Mouse (Mus musculus) adrenal gland, postnatal 36 days (tissue): ENCODE measurements around the gene Mettl26. TPM values are rescaled to one million over a fixed set of nuclear protein-coding genes. Genes with fewer than 3 reads are reported as not detected.

Source experiments
- DNase-seq, 2 experiments: peaks; one replicate each; pipeline ENCODE4 v3.0.0; 2021; ENCODE audit warnings: mixed read lengths in 1 of 2
- total RNA-seq, 2 experiments: library from RNA; stranded (reverse); gene quantifications; 2 replicates each; pipeline ENCODE4 v1.2.3; 2021

Gene Mettl26
- total RNA-seq, 2 experiments from 2014 or later: 106 to 124 TPM

DNA sequence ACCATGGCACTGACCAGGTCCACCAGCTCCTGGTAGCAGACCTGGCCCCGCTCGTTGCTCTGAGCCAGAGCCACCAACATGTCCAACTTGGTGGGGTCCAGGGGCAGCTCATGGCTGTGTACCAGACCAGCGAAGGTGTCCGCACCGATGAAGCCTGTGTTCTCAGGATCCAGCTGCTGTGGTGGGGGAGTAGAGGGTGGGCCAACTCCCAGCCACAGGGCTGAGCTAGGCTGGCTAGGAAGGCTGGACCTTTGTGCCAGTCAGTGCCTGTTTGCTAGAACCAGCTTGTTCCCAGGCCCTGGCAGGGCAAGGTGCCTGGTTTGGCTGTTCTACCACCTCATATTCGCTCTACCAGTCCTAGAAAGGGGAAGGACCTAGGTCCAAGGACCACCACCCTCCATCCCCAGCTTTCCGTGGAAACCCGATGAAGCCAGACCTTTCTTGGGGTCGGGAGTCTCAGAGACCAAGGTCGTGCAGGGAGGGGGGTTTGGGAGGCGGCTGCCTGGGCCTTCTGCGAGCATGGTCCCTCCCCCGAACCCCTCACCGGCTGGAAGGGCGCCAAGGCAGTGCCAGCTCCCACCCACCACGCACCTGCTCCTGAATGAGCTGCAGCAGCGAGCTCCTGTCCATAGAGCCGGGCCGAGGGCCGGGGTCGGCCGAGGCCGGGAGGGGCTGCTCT lies 38.3 kb upstream of the Mettl26 start:
- peak; percentile 28 to 34 for DNase-seq

DNA sequence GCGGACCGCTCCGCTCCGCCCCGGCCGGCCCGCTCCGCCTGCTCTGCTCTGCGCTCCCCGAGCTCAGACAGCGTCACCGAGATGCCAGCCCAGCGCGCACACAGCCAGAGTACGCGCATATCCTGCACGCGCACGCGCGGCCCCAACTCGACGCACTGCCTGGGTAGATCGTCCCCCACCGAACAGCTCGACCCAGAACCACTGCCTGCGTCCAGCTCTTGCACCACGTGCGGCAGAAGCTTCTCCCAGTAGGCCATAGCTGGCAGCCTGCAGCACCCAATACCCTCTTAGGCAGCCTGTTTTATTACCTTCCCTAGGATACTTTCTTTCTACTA lies 37.8 kb upstream of the Mettl26 start, which contains the start of gene Rhbdl1:
TSS of gene Rhbdl1 (minus strand) at position 220 of the 335 bp plus-strand sequence.
- peak; percentile 87 to 90 for DNase-seq

DNA sequence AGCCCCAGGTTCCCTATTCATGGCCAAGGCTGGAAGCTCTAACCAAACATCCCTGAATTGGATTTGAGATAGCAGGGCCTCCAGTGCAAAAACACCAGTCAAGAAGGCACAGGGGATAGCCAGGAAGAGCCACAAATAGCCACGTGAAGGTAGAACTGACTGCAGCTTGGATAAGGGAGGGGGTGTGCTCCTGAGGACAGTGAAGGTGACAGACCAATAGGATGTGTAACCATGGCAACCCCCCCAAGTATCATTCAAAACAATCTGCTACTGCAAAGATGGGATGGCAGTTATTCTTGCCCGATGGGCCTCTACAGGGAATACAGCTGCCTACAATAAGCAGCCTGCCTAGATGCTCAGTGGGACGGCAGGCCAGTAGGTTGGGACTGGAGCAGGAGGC lies 37.3 kb upstream of the Mettl26 start:
- no peak for DNase-seq

DNA sequence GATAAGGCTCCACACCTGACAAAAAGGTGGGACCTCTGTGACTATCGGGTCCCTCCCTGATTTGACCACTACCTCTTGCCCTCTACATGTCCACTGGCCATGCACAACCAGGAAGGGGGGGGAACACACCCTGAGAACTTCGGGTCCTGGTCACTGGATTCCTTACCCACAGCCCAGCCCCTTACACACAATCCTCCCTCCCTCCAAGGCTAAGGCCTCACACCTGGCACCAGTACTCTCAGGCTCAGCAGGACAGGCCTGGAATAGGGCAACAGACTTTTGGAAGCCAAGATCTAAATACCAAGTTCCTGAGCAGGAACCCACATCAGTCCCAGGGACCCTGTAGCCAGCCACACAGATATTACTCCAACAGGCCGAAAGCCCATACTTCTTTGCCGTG lies 36.0 kb upstream of the Mettl26 start:
- no peak for DNase-seq

DNA sequence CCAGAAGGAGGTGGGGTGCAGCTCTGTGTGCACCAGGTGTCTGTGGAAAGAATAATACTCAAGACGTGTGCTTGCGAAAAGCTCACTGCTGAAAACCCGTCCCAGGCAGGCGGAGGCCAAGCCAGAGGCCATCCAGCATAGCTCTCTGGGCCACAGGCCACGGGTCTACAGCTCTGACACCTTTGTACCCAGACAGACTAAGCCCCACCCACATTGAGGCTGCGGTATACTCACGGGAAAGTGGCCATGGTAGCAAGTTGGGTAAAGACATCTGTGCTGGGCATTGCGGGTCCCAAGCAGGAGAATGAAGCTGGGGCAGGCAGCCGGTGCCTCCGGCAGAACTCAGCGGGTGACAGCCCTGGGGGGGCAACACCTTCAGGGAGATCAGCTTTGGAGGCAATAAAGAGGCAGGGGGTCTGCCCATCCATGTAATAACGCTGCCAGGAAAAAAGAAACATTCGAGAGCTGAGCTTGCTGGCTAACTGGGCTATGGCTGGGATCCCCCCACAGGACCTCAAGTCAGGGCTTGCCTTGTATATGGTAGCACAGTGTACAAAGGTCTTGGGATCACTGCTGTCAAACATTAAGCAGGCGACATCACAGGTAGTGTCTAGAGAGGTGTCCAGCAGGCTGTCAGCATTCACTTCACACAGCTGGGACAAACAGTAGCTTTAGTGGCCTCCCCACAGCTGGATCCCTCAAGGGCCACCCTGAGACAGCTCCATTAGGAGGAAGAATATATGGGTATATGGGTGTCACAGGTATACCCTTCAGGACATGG lies 35.2 kb upstream of the Mettl26 start:
- no peak for DNase-seq

DNA sequence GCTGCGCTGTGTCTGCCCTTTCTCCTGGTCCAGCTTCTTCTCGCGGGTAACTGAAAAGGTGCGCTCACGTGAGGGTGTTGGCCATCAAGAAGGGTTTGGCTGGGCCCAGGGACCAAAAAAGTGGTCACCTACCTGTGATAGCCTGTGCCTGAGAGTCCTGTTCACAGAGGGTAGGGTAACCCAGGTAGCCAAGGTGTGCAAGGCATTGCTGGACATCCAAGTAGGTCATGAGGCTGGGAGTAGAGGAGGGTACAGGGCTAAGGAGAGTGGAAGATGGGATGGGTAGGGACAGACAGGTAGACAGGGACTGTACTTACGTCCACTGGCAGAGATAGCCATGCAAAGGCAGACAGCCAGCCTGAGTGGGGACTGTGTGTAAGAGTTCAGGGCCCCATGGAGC lies 34.4 kb upstream of the Mettl26 start:
- DNase-seq: no peak

DNA sequence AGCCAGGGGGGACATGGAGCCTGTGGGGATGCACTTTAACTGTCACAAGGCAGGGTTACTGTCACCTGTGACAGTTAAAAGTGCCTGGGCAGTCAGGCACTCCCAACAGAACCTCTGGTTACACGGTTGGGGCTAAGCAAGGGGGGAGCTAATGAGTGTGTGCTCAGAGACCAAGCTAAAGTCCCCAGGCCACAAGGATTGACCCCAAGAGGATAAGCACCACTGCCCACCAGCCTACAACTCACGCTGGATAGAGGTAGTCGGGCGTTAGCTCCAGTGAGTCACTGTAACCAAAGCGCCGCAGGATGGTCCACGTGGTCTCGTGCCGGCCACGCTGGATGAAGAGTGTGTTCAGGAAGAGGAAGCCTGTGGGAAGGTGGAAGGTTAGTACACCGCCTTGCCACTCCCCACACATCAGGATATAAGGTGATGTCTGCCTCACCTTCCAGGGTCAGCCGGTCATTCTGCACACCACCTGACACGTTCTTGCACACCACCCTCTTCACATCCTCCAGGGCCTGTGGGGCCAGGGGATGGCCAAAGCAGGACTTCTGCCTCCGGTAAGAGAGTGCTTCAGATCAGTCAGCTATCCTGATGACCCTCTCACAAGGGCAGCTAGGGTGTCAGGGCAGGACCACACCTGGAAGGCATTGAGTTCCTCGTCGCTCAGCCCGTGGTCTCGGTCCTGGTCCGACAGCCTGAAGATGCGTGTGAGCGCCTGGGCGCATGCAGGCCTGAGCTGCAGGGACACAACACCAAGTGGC lies 33.6 kb upstream of the Mettl26 start, which contains the start of gene Gm20683:
TSS of gene Gm20683 (minus strand) at position 647 of the 764 bp plus-strand sequence.
- no peak for DNase-seq

DNA sequence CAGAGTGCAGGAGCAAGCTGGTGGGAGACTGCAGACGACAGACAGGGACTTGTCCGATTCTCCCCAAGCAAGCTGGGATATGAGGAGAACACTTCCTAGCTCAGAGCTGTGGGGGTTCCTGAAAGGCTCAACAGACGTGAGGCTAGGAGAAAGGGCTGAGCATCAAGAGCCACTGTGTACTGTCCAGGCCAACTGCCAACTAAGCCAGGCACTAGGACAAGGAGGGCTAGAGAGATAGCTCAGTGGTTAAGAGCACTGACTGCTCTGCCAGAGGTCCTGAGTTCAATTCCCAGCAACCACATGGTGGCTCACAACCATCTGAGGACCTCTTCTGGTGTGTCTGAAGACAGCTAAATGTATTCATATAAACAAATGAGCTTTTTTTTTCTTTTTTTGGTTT lies 32.4 kb upstream of the Mettl26 start:
- DNase-seq: no peak

DNA sequence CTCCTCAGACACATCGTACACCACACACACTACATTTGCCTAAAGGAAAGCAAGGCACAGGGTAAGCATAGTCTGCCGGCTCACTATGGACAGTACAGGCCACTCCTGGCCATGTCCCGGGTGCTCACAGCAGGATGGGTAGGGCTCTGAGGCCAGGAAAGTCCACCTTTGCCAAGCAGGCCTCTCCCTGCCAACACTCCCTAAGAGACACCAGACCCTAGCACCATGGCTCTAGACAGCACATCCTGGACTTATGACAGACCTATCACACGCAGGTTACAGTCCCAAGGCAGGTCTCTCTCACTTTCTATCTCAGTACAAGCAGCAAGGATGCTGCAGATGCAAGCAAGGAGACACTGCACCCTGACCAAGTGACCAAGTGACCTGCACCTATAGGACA lies 31.8 kb upstream of the Mettl26 start:
- no peak for DNase-seq

DNA sequence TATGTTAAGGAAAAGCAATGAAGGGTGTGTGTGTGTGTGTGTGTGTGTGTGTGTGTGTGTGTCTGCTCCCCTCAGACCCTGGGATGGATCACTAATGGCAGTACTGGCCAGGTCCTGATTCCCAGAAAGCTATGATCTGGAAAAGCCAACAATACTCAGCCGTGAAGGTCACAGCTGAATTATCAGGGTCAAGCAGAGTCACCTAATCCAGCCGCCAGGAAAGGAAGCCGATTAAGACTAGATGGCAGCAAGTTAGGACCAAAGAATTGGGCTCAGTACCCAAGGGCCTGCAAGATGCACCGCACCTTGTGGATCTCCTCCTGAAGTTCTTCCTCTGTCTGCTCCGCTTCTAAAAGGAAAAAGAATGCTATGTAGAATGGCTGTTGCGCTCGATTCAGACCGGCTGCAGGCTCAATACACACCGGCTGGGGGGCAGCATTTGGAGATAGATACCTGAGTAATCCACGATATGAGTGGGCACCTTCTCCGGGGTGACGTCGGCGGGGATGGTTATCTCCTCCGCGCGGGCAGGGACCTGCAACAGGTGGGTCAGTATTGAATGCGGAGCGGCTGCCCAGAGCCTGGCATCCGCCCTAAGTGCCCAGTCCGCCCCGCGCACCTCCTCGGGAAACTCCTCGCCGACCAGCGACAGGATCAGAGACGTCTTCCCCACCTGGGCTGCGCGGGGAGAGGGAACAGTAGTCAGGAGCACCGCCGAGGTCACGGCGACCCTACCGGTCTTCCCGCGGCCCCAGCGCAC lies 31.1 kb upstream of the Mettl26 start:
- DNase-seq: peak in 1 of 2 experiments; percentile 38

DNA sequence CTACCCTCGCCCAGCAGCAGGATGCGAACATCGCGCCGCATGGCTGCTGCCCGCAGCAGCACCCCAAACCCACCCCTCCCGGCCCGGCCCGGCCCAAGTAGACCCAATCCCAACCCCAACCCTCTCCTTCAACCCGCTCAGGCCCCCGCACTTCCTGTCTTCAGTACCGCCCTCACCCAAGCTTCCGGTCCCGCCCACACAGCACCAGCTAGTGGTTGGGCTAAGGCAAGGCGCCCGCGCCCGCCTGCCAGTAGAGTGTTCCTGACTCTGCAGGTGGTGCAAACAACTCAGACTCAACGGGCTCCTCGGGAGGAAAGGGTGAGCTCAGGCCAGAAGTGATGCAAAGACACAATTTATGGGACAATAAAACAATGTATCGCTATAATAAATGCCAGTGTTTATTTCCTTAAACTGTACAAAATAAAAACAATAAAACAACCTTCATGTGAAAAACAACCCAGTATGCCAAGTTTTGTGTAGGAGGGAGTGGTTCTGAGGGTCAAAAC lies 30.4 kb upstream of the Mettl26 start, which contains the start of gene Rhot2:
TSS of gene Rhot2 (minus strand) at position 456 of the 506 bp plus-strand sequence.
- peak; percentile 98 for DNase-seq

DNA sequence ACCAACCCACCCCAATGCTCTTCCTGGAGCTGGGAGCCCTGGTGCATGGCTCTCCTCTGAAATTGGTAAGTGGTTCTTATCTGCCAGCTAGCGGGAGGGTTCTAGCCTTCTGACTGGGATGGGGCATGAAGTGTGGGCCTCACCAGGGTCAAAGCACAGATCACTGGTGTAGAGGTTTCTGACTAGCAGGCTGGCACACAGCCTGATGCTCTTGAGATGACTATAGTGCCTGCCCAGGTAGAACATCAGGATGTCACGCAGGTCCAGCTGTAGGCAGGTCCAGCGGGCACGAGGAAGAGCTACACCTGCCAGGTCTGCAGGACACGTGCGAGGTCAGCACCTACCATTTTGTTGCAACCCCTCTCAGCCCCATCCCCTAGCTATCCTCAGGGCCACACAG lies 14.6 kb upstream of the Mettl26 start:
- no peak for DNase-seq

DNA sequence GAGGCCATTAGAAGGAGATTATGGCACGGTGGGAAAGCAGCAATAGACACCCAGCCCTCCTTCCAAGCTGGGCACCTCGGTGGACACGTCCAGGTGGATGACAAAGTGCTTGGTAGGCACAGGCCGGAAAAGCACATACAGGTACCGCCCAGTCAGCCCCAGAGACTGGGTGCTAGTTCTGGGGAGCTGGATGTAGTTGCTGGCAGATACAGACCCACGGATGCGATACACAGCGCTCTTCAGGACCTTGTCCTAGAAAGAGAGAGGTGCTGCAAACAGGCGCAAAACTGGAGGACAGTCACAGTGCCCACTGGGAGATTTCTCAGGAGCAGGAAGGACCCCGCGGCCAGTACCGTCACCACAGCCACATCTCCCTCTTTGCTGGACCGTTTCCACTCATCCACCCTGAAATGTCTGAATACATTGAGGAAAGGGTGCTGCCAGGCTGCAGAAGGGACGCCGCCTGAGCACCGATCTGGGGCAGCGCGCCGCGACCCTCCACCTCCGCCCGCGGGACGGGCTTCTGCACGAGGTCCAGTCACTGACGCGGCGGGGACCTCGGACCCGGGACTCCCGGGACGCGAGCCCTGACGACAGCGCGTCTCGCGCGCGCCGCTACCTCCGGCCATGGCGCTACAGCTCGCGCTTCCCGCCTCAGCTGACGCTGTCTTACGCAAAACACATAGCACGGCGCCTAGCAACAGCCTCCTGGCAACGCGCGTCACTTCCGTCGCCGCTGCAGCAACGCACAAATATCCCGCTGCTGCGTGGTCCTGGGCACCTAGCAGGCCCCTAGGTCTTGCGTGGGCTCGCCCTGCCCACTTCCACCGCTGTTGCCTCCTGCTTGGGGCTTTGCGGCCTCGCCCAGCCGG lies 13.8 kb upstream of the Mettl26 start, which contains the start of gene Wdr90:
TSS of gene Wdr90 (minus strand) at position 670 of the 872 bp plus-strand sequence.
- peak; percentile 94 to 95 for DNase-seq

DNA sequence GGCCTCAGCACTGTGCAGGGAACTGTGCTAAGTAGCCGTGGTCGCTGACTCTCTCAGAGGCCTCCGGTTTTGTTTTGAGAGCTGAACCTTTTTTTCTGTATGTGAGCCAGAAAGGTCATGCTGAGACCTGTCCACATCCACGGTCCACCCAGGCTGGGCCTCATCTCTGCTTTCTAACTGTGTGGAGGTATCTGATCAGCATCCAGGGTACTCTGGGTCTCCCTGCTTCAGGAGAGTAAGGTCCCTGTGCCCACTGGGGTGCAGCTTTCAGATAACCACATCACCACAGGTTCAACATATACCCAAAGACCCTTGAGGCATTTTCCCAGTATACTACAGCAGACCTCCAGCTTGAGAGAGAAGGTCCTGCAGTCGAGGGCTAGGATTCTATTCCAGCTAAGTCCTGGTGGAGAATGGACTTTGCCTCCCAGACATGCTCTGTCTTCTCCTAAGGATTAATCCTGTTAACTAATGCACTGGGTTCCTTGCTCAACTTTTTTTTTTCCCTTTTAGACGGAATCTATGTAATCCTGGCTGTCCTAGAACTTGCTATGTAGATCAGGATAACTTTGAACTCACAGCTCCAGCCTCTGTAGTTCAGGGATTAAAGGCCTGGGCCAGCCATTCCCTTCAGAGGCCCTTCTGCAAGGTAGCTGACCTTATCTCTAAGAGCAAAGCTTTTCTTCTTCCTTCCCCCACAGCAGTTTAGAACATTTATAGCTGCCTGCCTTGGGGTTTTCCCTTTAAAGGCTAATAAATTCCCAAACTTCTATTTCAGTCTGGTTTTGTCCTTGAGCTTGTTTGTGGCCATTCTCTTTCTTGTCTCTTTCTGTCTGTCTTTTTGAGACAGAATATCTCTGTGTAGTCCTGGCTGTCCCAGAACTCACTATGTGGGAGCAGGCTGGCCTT lies 12.9 kb upstream of the Mettl26 start:
- DNase-seq: no peak

DNA sequence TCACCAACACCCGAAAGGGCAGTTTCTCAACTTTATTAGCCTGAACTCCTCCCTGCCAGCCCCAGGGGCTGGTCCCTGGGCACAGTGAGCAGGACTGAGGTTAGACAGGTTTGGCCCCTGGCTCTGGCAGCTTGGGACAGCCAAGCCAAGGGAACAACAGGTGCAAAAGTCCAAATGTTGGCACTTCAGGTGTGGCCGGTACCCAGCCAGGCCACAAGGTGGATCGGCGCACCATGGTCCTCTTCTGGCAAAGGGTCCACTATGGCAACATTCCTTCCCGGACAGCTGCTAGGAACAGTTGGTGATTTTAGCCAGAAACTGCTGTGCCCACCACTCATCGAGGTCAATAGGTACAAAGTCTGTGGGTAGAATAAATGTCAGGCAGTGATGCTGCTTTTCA lies 11.2 kb upstream of the Mettl26 start:
- no peak for DNase-seq

DNA sequence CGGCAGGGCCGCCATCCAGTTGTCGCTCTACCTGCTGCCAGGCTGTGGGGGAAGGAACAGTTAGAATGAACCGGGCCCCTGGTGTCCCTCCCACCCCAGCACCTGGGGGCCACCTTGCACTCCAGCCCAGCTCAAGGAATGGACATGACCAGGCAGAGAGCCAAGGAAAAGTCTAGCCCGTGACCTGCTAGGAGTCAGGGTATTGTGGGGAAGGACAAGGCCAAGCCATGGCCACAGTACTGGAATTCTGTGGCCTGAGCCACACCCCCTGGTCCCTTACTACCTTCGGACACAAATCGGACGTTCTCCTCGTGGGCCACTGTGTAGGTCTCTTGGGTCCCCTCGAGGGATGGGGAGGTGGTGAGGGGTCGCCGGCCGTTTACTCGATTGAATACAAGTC lies 10.6 kb upstream of the Mettl26 start:
- peak in 1 of 2 experiments; percentile 50 for DNase-seq

DNA sequence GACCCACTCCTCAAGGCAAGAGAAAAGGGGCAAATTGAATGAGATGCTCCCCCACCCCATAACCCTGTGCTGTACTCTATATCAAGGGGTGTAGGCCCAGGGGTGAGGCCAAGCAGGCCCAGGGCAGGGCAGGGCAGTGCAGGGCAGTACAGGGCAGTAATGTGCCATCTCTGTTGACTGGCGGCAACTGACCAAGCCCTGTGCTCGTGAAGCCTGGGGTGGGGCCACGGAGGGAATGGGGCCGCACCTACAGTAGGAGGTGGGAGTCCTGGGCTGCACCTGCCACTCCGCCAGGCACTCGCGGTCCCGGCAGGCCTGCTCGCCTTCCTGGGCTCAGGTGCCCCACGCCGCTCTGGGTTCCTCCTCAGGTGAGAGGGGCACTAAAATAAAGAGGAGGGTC lies 9.6 kb upstream of the Mettl26 start:
- no peak for DNase-seq

DNA sequence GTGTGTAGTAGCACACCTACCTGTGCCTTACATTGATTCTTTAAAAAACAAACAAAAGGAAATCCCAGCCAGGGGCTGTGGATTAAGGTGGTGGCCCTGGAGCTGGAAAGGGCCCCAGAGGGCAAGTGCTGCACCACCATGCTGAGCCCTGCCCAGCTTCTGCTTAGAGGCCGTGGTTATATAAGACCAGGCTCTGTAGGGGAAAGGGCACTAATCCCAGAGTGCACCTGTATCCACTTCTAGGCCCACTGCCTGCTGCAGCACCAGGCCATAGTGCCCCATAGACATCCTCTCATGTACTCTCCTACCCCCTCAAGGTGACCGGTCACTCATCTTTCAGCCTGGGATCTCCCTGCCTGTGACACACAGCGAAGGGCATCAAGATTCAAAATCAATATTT lies 8.7 kb upstream of the Mettl26 start:
- DNase-seq: peak in 1 of 2 experiments; percentile 48

DNA sequence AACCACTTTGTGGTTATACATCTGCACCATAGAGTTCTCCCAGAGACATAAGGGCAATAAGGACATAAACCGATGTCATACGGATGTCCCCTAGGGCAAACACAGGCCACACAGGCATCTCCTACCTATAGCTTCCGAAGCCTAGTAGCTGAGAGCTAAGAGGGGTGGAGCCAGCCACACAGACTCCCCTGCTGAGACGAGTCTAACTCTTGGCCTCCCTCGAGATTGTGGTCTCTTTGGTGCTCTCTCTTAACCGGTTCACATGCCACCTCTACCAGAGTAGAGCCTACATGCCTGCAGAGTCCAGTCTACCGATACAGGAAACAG lies 7.4 kb upstream of the Mettl26 start:
- DNase-seq: no peak
